Mouse (Mus musculus): ENCODE data around the gene Got2. TPM values are rescaled to one million over a fixed set of nuclear protein-coding genes. Genes with fewer than 3 reads are reported as not detected.

The Got2 gene
- 281 and 283 TPM in 2 replicates for polyA plus RNA-seq (2015; fragmentation: Nextera tagmentation; extraction: Ambion mirVana)

GRCm38 (mm10) chr8:95888285-95889136, at the start of gene Got2:
TSS of gene Got2 (minus strand) at chr8:95888547.
- Histone ChIP-seq H3K36me3 (ENCODE audit: control insufficient read depth, insufficient read depth, low read length) (no peaks in the 10 kb centered on the region), H3K9ac (ENCODE audit: low read depth, low read length) (peak within 1 kb of the TSS; percentile 87), H3K27ac (ENCODE audit: low read length) (peak within 1 kb of the TSS; percentile 85), H3K4me3 (ENCODE audit: low read length) (peak within 1 kb of the TSS; percentile 96), H3K4me1 (ENCODE audit: control insufficient read depth, insufficient read depth, low read length) (peaks cover 25% of the 10 kb centered on the region), H3K4me2 (ENCODE audit: low read depth, low read length) (peak within 1 kb of the TSS; percentile 84), H3K27me3 (replicated peaks; ENCODE audit: control insufficient read depth, insufficient read depth, low read length) (no peaks in the 10 kb centered on the region), H3K9me3 (ENCODE audit: control insufficient read depth, low read length) (no peaks in the 10 kb centered on the region)
- 8% methylated on average over 31 of the region's 31 CpGs for WGBS
- ATAC-seq: peak; percentile 74

GRCm38 (mm10) chr8:95932841-95933240, 44.5 kb upstream of the Got2 start:
- Histone ChIP-seq H3K9me3 (ENCODE audit: control insufficient read depth, low read length) (no peaks in the 10 kb centered on the region), H3K27me3 (replicated peaks; ENCODE audit: control insufficient read depth, insufficient read depth, low read length) (no peaks in the 10 kb centered on the region), H3K4me2 (ENCODE audit: low read depth, low read length) (no peak overlapping the region), H3K27ac (ENCODE audit: low read length) (no peak overlapping the region), H3K36me3 (ENCODE audit: control insufficient read depth, insufficient read depth, low read length) (no peaks in the 10 kb centered on the region), H3K4me3 (ENCODE audit: low read length) (no peak overlapping the region), H3K4me1 (ENCODE audit: control insufficient read depth, insufficient read depth, low read length) (no peaks in the 10 kb centered on the region), H3K9ac (ENCODE audit: low read depth, low read length) (no peak overlapping the region)
- 90% methylated on average over 5 of the region's 5 CpGs for WGBS
- no peak for ATAC-seq

GRCm38 (mm10) chr8:95929821-95930220, 41.5 kb upstream of the Got2 start:
- H3K4me3 ChIP-seq (ENCODE audit: low read length): no peak overlapping the region
- H3K4me1 ChIP-seq (ENCODE audit: control insufficient read depth, insufficient read depth, low read length): no peaks in the 10 kb centered on the region
- H3K9me3 ChIP-seq (ENCODE audit: control insufficient read depth, low read length): no peaks in the 10 kb centered on the region
- no peak overlapping the region for H3K9ac ChIP-seq (ENCODE audit: low read depth, low read length)
- no peaks in the 10 kb centered on the region for H3K36me3 ChIP-seq (ENCODE audit: control insufficient read depth, insufficient read depth, low read length)
- H3K27ac ChIP-seq (ENCODE audit: low read length): no peak overlapping the region
- no peak overlapping the region for H3K4me2 ChIP-seq (ENCODE audit: low read depth, low read length)
- ATAC-seq: no peak
- no peaks in the 10 kb centered on the region for H3K27me3 ChIP-seq (replicated peaks; ENCODE audit: control insufficient read depth, insufficient read depth, low read length)
- WGBS: 63% methylated on average over 4 of the region's 4 CpGs

- no peaks in the 10 kb centered on the region for H3K27me3 ChIP-seq (replicated peaks; ENCODE audit: control insufficient read depth, insufficient read depth, low read length)
- no peaks in the 10 kb centered on the region for H3K36me3 ChIP-seq (ENCODE audit: control insufficient read depth, insufficient read depth, low read length)
- peak overlapping the region; percentile 31 for H3K4me3 ChIP-seq (ENCODE audit: low read length)
- 0 out of 2 replicates have a peak overlapping the region, but pooled peaks have one; percentile 45 for H3K9ac ChIP-seq (ENCODE audit: low read depth, low read length)
- WGBS: 5% methylated on average over 9 of the region's 9 CpGs
- no peak overlapping the region for H3K27ac ChIP-seq (ENCODE audit: low read length)
- H3K9me3 ChIP-seq (ENCODE audit: control insufficient read depth, low read length): no peaks in the 10 kb centered on the region
- ATAC-seq: peak; percentile 72
- peak overlapping the region; percentile 60 for H3K4me2 ChIP-seq (ENCODE audit: low read depth, low read length)
- H3K4me1 ChIP-seq (ENCODE audit: control insufficient read depth, insufficient read depth, low read length): peaks cover 4% of the 10 kb centered on the region; the same call in 1 of the 2 replicates
Observed at GRCm38 (mm10) chr8:95916106-95916505, 27.8 kb upstream of the Got2 start.

- H3K36me3 ChIP-seq (ENCODE audit: control insufficient read depth, insufficient read depth, low read length): no peaks in the 10 kb centered on the region
- WGBS: 10% methylated on average over 7 of the region's 7 CpGs
- no peak overlapping the region for H3K9ac ChIP-seq (ENCODE audit: low read depth, low read length)
- peaks cover 4% of the 10 kb centered on the region; the same call in 1 of the 2 replicates for H3K4me1 ChIP-seq (ENCODE audit: control insufficient read depth, insufficient read depth, low read length)
- no peak overlapping the region for H3K27ac ChIP-seq (ENCODE audit: low read length)
- no peaks in the 10 kb centered on the region for H3K9me3 ChIP-seq (ENCODE audit: control insufficient read depth, low read length)
- H3K27me3 ChIP-seq (replicated peaks; ENCODE audit: control insufficient read depth, insufficient read depth, low read length): no peaks in the 10 kb centered on the region
- peak; percentile 70; the same call in 1 of the 2 replicates for ATAC-seq
- no peak overlapping the region for H3K4me2 ChIP-seq (ENCODE audit: low read depth, low read length)
- no peak overlapping the region for H3K4me3 ChIP-seq (ENCODE audit: low read length)
Observed at GRCm38 (mm10) chr8:95914905-95915643, 26.7 kb upstream of the Got2 start.

- 49% methylated on average over 5 of the region's 5 CpGs for WGBS
- Histone ChIP-seq H3K4me3 (ENCODE audit: low read length) (no peak overlapping the region), H3K4me2 (ENCODE audit: low read depth, low read length) (0 out of 2 replicates have a peak overlapping the region, but pooled peaks have one; percentile 5), H3K36me3 (ENCODE audit: control insufficient read depth, insufficient read depth, low read length) (no peaks in the 10 kb centered on the region), H3K9ac (ENCODE audit: low read depth, low read length) (no peak overlapping the region), H3K27ac (ENCODE audit: low read length) (no peak overlapping the region), H3K9me3 (ENCODE audit: control insufficient read depth, low read length) (no peaks in the 10 kb centered on the region), H3K4me1 (ENCODE audit: control insufficient read depth, insufficient read depth, low read length) (peaks cover 3% of the 10 kb centered on the region; the same call in 1 of the 2 replicates), H3K27me3 (replicated peaks; ENCODE audit: control insufficient read depth, insufficient read depth, low read length) (no peaks in the 10 kb centered on the region)
- ATAC-seq: peak; percentile 80
Observed at GRCm38 (mm10) chr8:95911240-95911639, 22.9 kb upstream of the Got2 start.

- Histone ChIP-seq H3K9ac (ENCODE audit: low read depth, low read length) (no peak overlapping the region), H3K27me3 (replicated peaks; ENCODE audit: control insufficient read depth, insufficient read depth, low read length) (no peaks in the 10 kb centered on the region), H3K27ac (ENCODE audit: low read length) (no peak overlapping the region), H3K9me3 (ENCODE audit: control insufficient read depth, low read length) (no peaks in the 10 kb centered on the region), H3K4me1 (ENCODE audit: control insufficient read depth, insufficient read depth, low read length) (no peaks in the 10 kb centered on the region), H3K36me3 (ENCODE audit: control insufficient read depth, insufficient read depth, low read length) (no peaks in the 10 kb centered on the region), H3K4me2 (ENCODE audit: low read depth, low read length) (no peak overlapping the region), H3K4me3 (ENCODE audit: low read length) (no peak overlapping the region)
- WGBS: 81% methylated on average over 11 of the region's 11 CpGs
- ATAC-seq: no peak
Observed at GRCm38 (mm10) chr8:95907885-95908284, 19.5 kb upstream of the Got2 start.

GRCm38 (mm10) chr8:95906738-95907137, 18.4 kb upstream of the Got2 start:
- no peak for ATAC-seq
- Histone ChIP-seq H3K9ac (ENCODE audit: low read depth, low read length) (no peak overlapping the region), H3K27me3 (replicated peaks; ENCODE audit: control insufficient read depth, insufficient read depth, low read length) (no peaks in the 10 kb centered on the region), H3K36me3 (ENCODE audit: control insufficient read depth, insufficient read depth, low read length) (no peaks in the 10 kb centered on the region), H3K4me1 (ENCODE audit: control insufficient read depth, insufficient read depth, low read length) (no peaks in the 10 kb centered on the region), H3K4me3 (ENCODE audit: low read length) (no peak overlapping the region), H3K4me2 (ENCODE audit: low read depth, low read length) (no peak overlapping the region), H3K9me3 (ENCODE audit: control insufficient read depth, low read length) (no peaks in the 10 kb centered on the region), H3K27ac (ENCODE audit: low read length) (no peak overlapping the region)
- WGBS: 87% methylated on average over 9 of the region's 9 CpGs

GRCm38 (mm10) chr8:95901864-95902263, 13.5 kb upstream of the Got2 start:
- ATAC-seq: peak; percentile 85
- Histone ChIP-seq H3K9me3 (ENCODE audit: control insufficient read depth, low read length) (no peaks in the 10 kb centered on the region), H3K36me3 (ENCODE audit: control insufficient read depth, insufficient read depth, low read length) (no peaks in the 10 kb centered on the region), H3K27ac (ENCODE audit: low read length) (no peak overlapping the region), H3K9ac (ENCODE audit: low read depth, low read length) (no peak overlapping the region), H3K4me1 (ENCODE audit: control insufficient read depth, insufficient read depth, low read length) (no peaks in the 10 kb centered on the region), H3K4me2 (ENCODE audit: low read depth, low read length) (no peak overlapping the region), H3K4me3 (ENCODE audit: low read length) (no peak overlapping the region), H3K27me3 (replicated peaks; ENCODE audit: control insufficient read depth, insufficient read depth, low read length) (no peaks in the 10 kb centered on the region)
- WGBS: 28% methylated on average over 7 of the region's 7 CpGs

Measured in intestine, embryonic 16.5 days (tissue).